Mouse (Mus musculus): Measurements from ENCODE around the gene Rpap2. TPM values are rescaled to one million over a fixed set of nuclear protein-coding genes. Genes with fewer than 3 reads are reported as not detected.

Rpap2 gene
- polyA plus RNA-seq, 1 experiment from 2014 or later = 12.5 TPM

DNA sequence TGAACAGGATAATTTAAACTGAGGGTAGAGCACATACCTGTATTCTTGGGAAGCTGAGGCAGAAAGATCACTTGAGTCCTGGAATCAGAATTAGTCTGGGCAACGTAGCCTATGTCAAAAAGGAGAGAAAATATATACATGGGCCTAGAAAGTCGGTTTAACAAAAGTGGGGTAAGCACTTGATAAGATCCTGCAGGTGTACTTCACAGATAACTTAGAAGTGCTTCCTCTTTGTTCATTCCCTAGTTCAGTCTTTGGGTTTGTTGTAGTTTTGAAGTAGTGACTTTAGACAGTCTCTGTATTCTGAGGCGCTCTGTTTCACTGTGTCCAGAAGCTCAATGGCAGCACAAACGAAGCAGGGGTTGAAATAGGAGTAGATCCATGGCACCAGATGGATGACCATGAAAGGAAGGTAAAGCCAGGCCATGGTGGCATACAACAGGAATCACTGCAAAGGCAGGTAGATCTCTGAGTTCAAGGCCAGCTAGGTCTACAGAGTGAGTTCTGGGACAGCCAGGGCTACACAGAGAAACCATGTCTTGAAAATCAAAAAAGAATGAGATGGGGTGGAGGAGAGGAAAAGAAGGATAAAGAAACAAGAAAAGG, 55.0 kb downstream of the Rpap2 start:
- H3K9me3 ChIP-seq (ENCODE audit: low read length) = no peaks in the 10 kb centered on the region
- peaks cover 3% of the 10 kb centered on the region; the same call in 1 of the 2 replicates for H3K4me1 ChIP-seq (ENCODE audit: insufficient read depth, low read depth, low read length)
- no peak overlapping the region for H3K27ac ChIP-seq (ENCODE audit: low read length)
- H3K4me2 ChIP-seq (replicated peaks; ENCODE audit: low read depth, low read length) = no peak overlapping the region
- H3K9ac ChIP-seq (replicated peaks; ENCODE audit: low read depth) = no peak overlapping the region
- H3K27me3 ChIP-seq (replicated peaks; ENCODE audit: insufficient read depth, low read length) = no peaks in the 10 kb centered on the region
- no peaks in the 10 kb centered on the region for H3K36me3 ChIP-seq (ENCODE audit: insufficient read depth, low read length)
- WGBS = 74% methylated on average over 4 of the region's 4 CpGs
- ATAC-seq (no peak), DNase-seq (ENCODE audit: low spot score) (no peak)
- TF ChIP-seq EP300 (IDR thresholded peaks at IDR 0.05) (no peak), CTCF (IDR thresholded peaks at IDR 0.05) (no peak)
- H3K4me3 ChIP-seq (ENCODE audit: low read depth, low read length) = no peak overlapping the region

DNA sequence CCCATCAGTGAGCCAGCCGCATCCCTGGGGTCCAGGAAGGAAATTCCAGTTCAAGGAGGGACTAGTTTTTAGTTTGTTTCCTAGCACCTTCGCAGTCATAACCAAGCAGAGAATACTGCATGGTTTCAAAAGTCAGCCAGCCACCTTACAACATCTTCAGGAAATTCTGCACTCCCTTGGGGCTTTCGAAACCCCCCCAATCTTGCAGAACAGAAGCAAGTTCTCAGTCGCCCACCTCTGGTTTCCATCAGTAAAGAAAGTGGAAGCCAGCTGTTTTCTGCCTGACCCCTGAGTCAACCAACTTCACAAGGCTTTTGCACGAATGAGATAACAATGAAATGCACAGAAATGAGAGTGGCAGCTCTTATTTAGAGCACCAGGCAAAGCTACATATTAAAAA, 81.2 kb downstream of the Rpap2 start:
- WGBS = 52% methylated on average over 5 of the region's 5 CpGs
- Histone ChIP-seq H3K9ac (replicated peaks; ENCODE audit: low read depth) (no peak overlapping the region), H3K4me2 (replicated peaks; ENCODE audit: low read depth, low read length) (no peak overlapping the region), H3K4me1 (ENCODE audit: insufficient read depth, low read depth, low read length) (no peaks in the 10 kb centered on the region), H3K4me3 (ENCODE audit: low read depth, low read length) (no peak overlapping the region), H3K27ac (ENCODE audit: low read length) (no peak overlapping the region), H3K36me3 (ENCODE audit: insufficient read depth, low read length) (no peaks in the 10 kb centered on the region), H3K9me3 (ENCODE audit: low read length) (no peaks in the 10 kb centered on the region), H3K27me3 (replicated peaks; ENCODE audit: insufficient read depth, low read length) (no peaks in the 10 kb centered on the region)
- ATAC-seq (no peak), DNase-seq (ENCODE audit: low spot score) (no peak)
- TF ChIP-seq CTCF (IDR thresholded peaks at IDR 0.05) (no peak), EP300 (IDR thresholded peaks at IDR 0.05) (no peak)

DNA sequence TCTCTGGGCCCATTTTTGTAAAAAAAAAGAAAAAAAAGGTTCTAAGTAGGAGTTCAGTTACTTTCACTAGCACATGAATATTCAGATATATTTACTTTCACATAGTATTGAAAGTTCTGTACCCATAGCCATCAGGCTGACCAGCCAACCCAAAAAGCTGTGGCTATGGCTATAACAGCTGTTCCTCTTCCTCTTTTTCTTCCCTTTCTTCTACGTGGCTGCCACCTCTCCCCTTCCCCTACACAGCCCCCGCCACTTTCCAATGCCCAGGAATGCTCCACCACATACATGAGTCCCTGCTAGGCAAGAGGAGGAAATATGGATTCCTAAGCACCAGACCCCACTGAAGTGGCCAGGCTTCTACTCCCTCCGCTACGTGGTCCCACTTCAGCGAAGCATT, 84.1 kb downstream of the Rpap2 start:
- Histone ChIP-seq H3K4me1 (ENCODE audit: insufficient read depth, low read depth, low read length) (no peaks in the 10 kb centered on the region), H3K27me3 (replicated peaks; ENCODE audit: insufficient read depth, low read length) (no peaks in the 10 kb centered on the region), H3K4me3 (ENCODE audit: low read depth, low read length) (no peak overlapping the region), H3K27ac (ENCODE audit: low read length) (no peak overlapping the region), H3K9me3 (ENCODE audit: low read length) (no peaks in the 10 kb centered on the region), H3K36me3 (ENCODE audit: insufficient read depth, low read length) (no peaks in the 10 kb centered on the region), H3K9ac (replicated peaks; ENCODE audit: low read depth) (no peak overlapping the region), H3K4me2 (replicated peaks; ENCODE audit: low read depth, low read length) (no peak overlapping the region)
- no peak for TF ChIP-seq CTCF (IDR thresholded peaks at IDR 0.05)
- TF ChIP-seq EP300 (IDR thresholded peaks at IDR 0.05) = no peak
- WGBS = 71% methylated on average over 5 of the region's 5 CpGs
- no peak for ATAC-seq
- no peak for DNase-seq (ENCODE audit: low spot score)

DNA sequence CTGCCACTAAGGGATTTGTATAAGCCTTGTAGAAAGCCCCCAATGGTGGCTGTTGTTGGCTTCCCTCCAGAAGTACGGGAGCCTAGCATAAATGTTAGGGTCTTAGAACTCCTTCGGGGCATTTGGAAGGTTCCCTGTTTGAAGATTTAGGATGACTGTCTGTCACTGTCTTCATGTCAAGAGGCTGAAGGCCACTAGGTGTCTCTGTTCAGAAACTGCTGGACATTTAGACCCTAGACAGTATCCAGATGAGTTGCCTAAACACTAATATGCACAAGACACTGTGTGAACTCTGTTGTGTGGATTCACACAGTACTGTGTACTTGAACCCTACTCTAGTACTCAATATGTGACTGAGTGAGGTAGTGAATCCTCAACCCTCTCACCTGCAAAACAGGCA, 87.2 kb downstream of the Rpap2 start:
- no peak for TF ChIP-seq EP300 (IDR thresholded peaks at IDR 0.05)
- TF ChIP-seq CTCF (IDR thresholded peaks at IDR 0.05) = peak; percentile 51
- no peak for DNase-seq (ENCODE audit: low spot score)
- peaks cover 7% of the 10 kb centered on the region; the same call in 1 of the 2 replicates for H3K4me1 ChIP-seq (ENCODE audit: insufficient read depth, low read depth, low read length)
- no peaks in the 10 kb centered on the region for H3K36me3 ChIP-seq (ENCODE audit: insufficient read depth, low read length)
- H3K27ac ChIP-seq (ENCODE audit: low read length) = no peak overlapping the region
- no peak for ATAC-seq
- H3K27me3 ChIP-seq (replicated peaks; ENCODE audit: insufficient read depth, low read length) = 0 out of 2 replicates have a peak, but pooled peaks cover 4% of the 10 kb centered on the region
- H3K9ac ChIP-seq (replicated peaks; ENCODE audit: low read depth) = no peak overlapping the region
- H3K4me3 ChIP-seq (ENCODE audit: low read depth, low read length) = no peak overlapping the region
- H3K9me3 ChIP-seq (ENCODE audit: low read length) = no peaks in the 10 kb centered on the region
- no peak overlapping the region for H3K4me2 ChIP-seq (replicated peaks; ENCODE audit: low read depth, low read length)
- 65% methylated on average over 2 of the region's 2 CpGs for WGBS

DNA sequence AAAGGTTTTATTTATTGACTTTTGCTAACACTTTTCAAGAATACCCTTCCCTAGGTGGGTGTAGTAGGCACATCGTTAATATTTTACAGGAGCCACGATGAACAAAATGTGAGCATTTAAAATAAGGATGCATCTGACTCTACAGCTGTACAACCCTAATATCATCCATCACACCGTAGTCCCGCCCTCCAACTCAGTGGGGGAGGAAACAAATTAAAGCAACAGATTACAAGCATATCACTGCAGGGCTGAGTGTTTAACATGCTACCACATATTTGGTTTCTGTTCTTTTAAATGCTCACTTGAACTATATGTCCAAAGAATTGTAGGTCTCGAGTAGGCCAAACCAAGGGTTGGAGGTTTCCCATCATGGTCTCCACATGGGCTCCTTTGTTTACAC, 90.0 kb downstream of the Rpap2 start:
- DNase-seq (ENCODE audit: low spot score) (no peak), ATAC-seq (no peak)
- H3K4me1 ChIP-seq (ENCODE audit: insufficient read depth, low read depth, low read length) = peaks cover 7% of the 10 kb centered on the region; the same call in 1 of the 2 replicates
- no peaks in the 10 kb centered on the region for H3K9me3 ChIP-seq (ENCODE audit: low read length)
- TF ChIP-seq EP300 (IDR thresholded peaks at IDR 0.05) (no peak), CTCF (IDR thresholded peaks at IDR 0.05) (no peak)
- no peaks in the 10 kb centered on the region for H3K36me3 ChIP-seq (ENCODE audit: insufficient read depth, low read length)
- peaks cover 4% of the 10 kb centered on the region; the same call in 1 of the 2 replicates for H3K27me3 ChIP-seq (replicated peaks; ENCODE audit: insufficient read depth, low read length)
- no peak overlapping the region for H3K4me2 ChIP-seq (replicated peaks; ENCODE audit: low read depth, low read length)
- H3K4me3 ChIP-seq (ENCODE audit: low read depth, low read length) = no peak overlapping the region
- WGBS = 91% methylated on average over 5 of the region's 5 CpGs
- no peak overlapping the region for H3K27ac ChIP-seq (ENCODE audit: low read length)
- H3K9ac ChIP-seq (replicated peaks; ENCODE audit: low read depth) = no peak overlapping the region

DNA sequence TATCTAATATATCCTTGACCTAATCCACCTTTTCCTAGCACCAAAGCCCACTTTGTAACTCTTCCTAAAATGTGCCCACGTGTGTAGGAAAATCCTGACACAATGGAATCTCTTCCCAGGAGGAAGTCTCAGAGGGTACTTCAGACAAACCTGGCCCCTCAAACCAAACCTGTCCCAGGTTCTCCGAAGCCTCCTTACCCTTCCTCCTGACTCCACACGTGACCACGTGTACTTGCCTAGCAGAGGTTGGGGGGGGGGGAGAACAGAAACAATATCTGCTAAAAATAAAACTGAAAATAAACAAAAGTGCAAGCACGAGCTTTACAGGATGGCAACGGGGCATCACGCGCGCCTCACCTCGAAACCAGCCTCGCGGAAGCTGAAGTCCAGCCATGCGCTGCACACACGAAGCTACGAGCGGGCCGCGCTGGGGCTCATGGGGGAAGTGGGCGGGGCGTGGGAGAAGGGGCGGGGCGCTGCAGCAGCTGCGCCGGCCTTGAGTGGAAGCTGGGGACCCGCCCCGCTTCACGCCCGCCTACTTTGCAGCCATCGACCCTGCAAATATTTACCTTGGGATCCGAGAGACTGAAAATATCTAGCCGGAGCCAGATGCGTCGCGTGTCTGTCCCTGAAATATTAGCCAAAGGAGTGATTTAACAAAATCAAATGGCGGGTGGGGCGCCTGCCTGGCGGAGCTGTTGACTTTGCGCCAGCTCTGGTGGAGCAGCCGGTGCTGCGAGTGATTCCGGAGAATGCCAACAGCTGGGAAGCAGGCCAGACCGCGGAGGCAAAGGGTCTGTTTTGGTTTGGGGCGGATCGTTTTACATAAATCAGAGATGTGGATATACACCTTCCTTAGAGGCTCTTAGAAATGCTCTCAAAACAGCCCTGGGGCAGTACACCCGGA, 90.7 kb downstream of the Rpap2 start:
- Histone ChIP-seq H3K4me2 (replicated peaks; ENCODE audit: low read depth, low read length) (peak overlapping the region; percentile 70), H3K9ac (replicated peaks; ENCODE audit: low read depth) (no peak overlapping the region), H3K27me3 (replicated peaks; ENCODE audit: insufficient read depth, low read length) (peaks cover 4% of the 10 kb centered on the region; the same call in 1 of the 2 replicates), H3K27ac (ENCODE audit: low read length) (no peak overlapping the region), H3K4me1 (ENCODE audit: insufficient read depth, low read depth, low read length) (peaks cover 7% of the 10 kb centered on the region; the same call in 1 of the 2 replicates), H3K36me3 (ENCODE audit: insufficient read depth, low read length) (no peaks in the 10 kb centered on the region), H3K9me3 (ENCODE audit: low read length) (no peaks in the 10 kb centered on the region), H3K4me3 (ENCODE audit: low read depth, low read length) (peak overlapping the region; percentile 47)
- ATAC-seq = peak; percentile 94
- TF ChIP-seq CTCF (IDR thresholded peaks at IDR 0.05) (no peak), EP300 (IDR thresholded peaks at IDR 0.05) (no peak)
- 10% methylated on average over 44 of the region's 46 CpGs for WGBS
- peak; percentile 81 for DNase-seq (ENCODE audit: low spot score)
